Mouse (Mus musculus) CD4-positive, CD25-positive, alpha-beta regulatory T cell, adult 4 months (primary cell): Measurements from ENCODE around the gene Cbfb. TPM values are rescaled to one million over a fixed set of nuclear protein-coding genes. Genes with fewer than 3 reads are reported as not detected.
A peak's percentile ranks its signal among the peaks of the same experiment; 100 is the strongest.

Experiments used
- ATAC-seq: one replicate; pipeline ENCODE4 v1.8.0; 2017
- polyA plus RNA-seq, 2 experiments: library from polyadenylated mRNA; unstranded; fragments of 100-300 nt; shearing (Covaris generic); gene quantifications; one replicate each; pipeline ENCODE4 v1.2.1; 2017

Gene Cbfb
- polyA plus RNA-seq, 2 experiments from 2014 or later, result 26.7 to 40.6 TPM

GRCm38 (mm10) chr8:105252680-105253537 lies 82.4 kb downstream of the Cbfb start:
- no peak for ATAC-seq

GRCm38 (mm10) chr8:105253766-105254151 lies 83.3 kb downstream of the Cbfb start:
- no peak for ATAC-seq

GRCm38 (mm10) chr8:105254152-105254965 lies 83.9 kb downstream of the Cbfb start:
- peak; percentile 88 for ATAC-seq

GRCm38 (mm10) chr8:105254966-105255350 lies 84.5 kb downstream of the Cbfb start, which contains the start of gene B3gnt9:
Gene B3gnt9 (minus strand): TSS chr8:105255153.
- ATAC-seq, result peak; percentile 51

GRCm38 (mm10) chr8:105257318-105258114 lies 87.0 kb downstream of the Cbfb start:
- ATAC-seq, result no peak

- no peak for ATAC-seq
Observed at GRCm38 (mm10) chr8:105258911-105259720, 88.6 kb downstream of the Cbfb start.

- peak; percentile 38 for ATAC-seq
Observed at GRCm38 (mm10) chr8:105259721-105260320, 89.3 kb downstream of the Cbfb start.

- ATAC-seq, result no peak
Observed at GRCm38 (mm10) chr8:105260371-105261099, 90.1 kb downstream of the Cbfb start.

- no peak for ATAC-seq
Observed at GRCm38 (mm10) chr8:105261326-105261980, 91.0 kb downstream of the Cbfb start.

- ATAC-seq, result no peak
Observed at GRCm38 (mm10) chr8:105263244-105263912, 92.9 kb downstream of the Cbfb start.

- peak; percentile 72 for ATAC-seq
Observed at GRCm38 (mm10) chr8:105264024-105264982, 93.8 kb downstream of the Cbfb start, which contains the start of the genes Tradd and Fbxl8. Gene Tradd (minus strand): TSS chr8:105264609. Gene Fbxl8 (plus strand): TSS chr8:105264648.

- ATAC-seq, result peak; percentile 78
Observed at GRCm38 (mm10) chr8:105265128-105265527, 94.7 kb downstream of the Cbfb start.

GRCm38 (mm10) chr8:105266775-105267174 lies 96.3 kb downstream of the Cbfb start:
- ATAC-seq, result peak; percentile 36

Other genes starting within 250 kb of the Cbfb start
- gene Ces2e, start 244.4 kb upstream of the Cbfb start, polyA plus RNA-seq, result not detected
- gene Ces2f, start 223.3 kb upstream of the Cbfb start, polyA plus RNA-seq, result not detected
- gene Ces2g, start 209.0 kb upstream of the Cbfb start, polyA plus RNA-seq, result under 1 TPM; 0.13 to 0.28 TPM
- not detected for gene Ces2h, start 169.8 kb upstream of the Cbfb start, polyA plus RNA-seq
- gene Ces3a, start 122.1 kb upstream of the Cbfb start, polyA plus RNA-seq, result not detected
- gene Ces3b, start 86.9 kb upstream of the Cbfb start, polyA plus RNA-seq, result not detected
- under 1 TPM in 1 of 2 experiments, not detected in 1; 0.13 TPM for gene Ces4a, start 38.9 kb upstream of the Cbfb start, polyA plus RNA-seq
- 10 to 100 TPM; 13.9 to 14.2 TPM for gene D230025D16Rik, start 54.5 kb downstream of the Cbfb start, polyA plus RNA-seq
- gene B3gnt9, start 84.5 kb downstream of the Cbfb start, polyA plus RNA-seq, result under 1 TPM; 0.33 to 0.47 TPM
- 10 to 100 TPM; 58.1 to 76.0 TPM for gene Tradd, start 93.9 kb downstream of the Cbfb start, polyA plus RNA-seq
- gene Fbxl8, start 94.0 kb downstream of the Cbfb start, polyA plus RNA-seq, result 10 to 100 TPM; 16.5 to 27.6 TPM
- under 1 TPM; 0.26 to 0.39 TPM for gene Hsf4, start 99.1 kb downstream of the Cbfb start, polyA plus RNA-seq
- gene Nol3, start 105.5 kb downstream of the Cbfb start, polyA plus RNA-seq, result under 1 TPM in 1 of 2 experiments, not detected in 1; 0.15 TPM
- 1 to 10 TPM in 1 of 2 experiments, under 1 TPM in 1; 0.90 to 2.6 TPM for gene 4931428F04Rik, start 119.2 kb downstream of the Cbfb start, polyA plus RNA-seq
- 1 to 10 TPM in 1 of 2 experiments, not detected in 1; 1.1 TPM for gene Exoc3l, start 125.4 kb downstream of the Cbfb start, polyA plus RNA-seq
- gene E2f4, start 127.0 kb downstream of the Cbfb start, polyA plus RNA-seq, result 10 to 100 TPM; 44.5 to 56.2 TPM
- gene Elmo3, start 134.9 kb downstream of the Cbfb start, polyA plus RNA-seq, result 10 to 100 TPM in 1 of 2 experiments, 1 to 10 TPM in 1; 7.4 to 13.5 TPM
- gene Lrrc29, start 155.6 kb downstream of the Cbfb start, polyA plus RNA-seq, result 1 to 10 TPM; 1.7 to 6.2 TPM
- 100 to 1,000 TPM; 149 to 160 TPM for gene Tmem208, start 155.7 kb downstream of the Cbfb start, polyA plus RNA-seq
- 1 to 10 TPM; 2.3 to 5.3 TPM for gene Fhod1, start 177.3 kb downstream of the Cbfb start, polyA plus RNA-seq
- gene Slc9a5, start 178.2 kb downstream of the Cbfb start, polyA plus RNA-seq, result under 1 TPM in 1 of 2 experiments, not detected in 1; 0.16 TPM
- not detected for gene Plekhg4, start 202.6 kb downstream of the Cbfb start, polyA plus RNA-seq
- not detected for gene Kctd19, start 242.8 kb downstream of the Cbfb start, polyA plus RNA-seq
- not detected for gene Lrrc36, start 242.9 kb downstream of the Cbfb start, polyA plus RNA-seq